Mouse (Mus musculus): Measurements from ENCODE around the gene Ctnna3.

- no peak for TF ChIP-seq CTCF (IDR thresholded peaks at IDR 0.05; ENCODE audit: borderline replicate concordance, insufficient read depth, low read depth, low read length)
- TF ChIP-seq POLR2A (IDR thresholded peaks at IDR 0.05; ENCODE audit: borderline replicate concordance, insufficient read depth, low read length), result no peak
Observed at GRCm38 (mm10) chr10:63772074-63772473, 342.2 kb downstream of the Ctnna3 start.
